Mouse (Mus musculus) cerebellum, adult (tissue): ENCODE measurements around the gene Rps10.

ENCODE experiments used
- ATAC-seq: cut with Nextera tagmentation; 2 replicates; pipeline ENCODE4 v1.9.2; 2017; ENCODE audit warnings: mild to moderate bottlenecking, moderate library complexity, mixed read lengths; ENCODE audit not compliant: insufficient number of reproducible peaks, low FRiP score, low TSS enrichment

Gene Rps10

DNA sequence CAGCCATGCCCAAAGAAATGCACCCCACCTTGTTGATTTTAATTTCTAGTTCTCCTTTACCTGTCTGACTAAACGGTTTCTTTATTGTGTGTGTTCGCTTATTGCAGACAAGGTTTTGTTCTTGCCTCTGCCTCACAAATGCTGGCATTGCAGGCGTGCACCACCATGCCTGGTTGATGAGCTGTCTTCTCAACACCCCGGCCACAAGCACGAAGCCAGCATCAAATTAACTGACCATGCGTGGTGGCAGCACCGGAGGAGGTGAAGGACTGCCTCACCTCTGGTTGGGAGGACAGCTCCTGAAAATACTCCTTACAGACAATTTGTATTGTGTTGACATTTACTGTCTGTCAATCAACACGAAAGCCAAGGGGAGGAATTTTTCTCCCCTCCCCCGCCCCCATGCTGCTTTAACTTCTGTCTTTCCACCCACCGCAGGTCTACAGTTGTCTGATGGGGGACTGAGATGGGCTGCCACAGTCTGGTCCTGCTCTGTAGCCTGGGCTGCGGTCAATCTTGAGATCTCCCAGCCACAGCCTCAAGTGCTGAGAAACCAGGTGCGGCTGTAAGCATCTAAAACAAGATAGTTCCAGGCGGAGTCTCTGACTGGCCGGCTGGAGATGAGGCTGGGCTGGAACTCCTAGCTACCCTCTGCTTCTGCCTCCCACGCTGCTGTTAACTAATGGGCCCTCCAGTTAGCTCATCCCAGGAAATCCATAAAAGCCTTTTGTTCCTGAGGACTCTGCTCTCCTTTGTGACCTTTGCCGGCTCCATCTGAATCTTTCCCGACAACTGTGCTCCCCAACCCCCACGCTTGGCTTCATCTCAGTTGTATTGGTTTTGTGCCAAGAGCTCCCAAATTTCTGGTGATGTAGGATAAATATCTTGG, at the start of gene Rps10:
Gene Rps10, minus strand, starts transcription at position 538 of the 889 bp plus-strand sequence.
- no peak for ATAC-seq

GRCm38 (mm10) chr17:27685550-27685913, 49.1 kb upstream of the Rps10 start:
- ATAC-seq, result no peak

GRCm38 (mm10) chr17:27684886-27685549, 48.5 kb upstream of the Rps10 start:
- ATAC-seq, result no peak

- no peak for ATAC-seq
These were observed 42.7 kb upstream of the Rps10 start for GRCm38 (mm10) chr17:27678924-27679813.

DNA sequence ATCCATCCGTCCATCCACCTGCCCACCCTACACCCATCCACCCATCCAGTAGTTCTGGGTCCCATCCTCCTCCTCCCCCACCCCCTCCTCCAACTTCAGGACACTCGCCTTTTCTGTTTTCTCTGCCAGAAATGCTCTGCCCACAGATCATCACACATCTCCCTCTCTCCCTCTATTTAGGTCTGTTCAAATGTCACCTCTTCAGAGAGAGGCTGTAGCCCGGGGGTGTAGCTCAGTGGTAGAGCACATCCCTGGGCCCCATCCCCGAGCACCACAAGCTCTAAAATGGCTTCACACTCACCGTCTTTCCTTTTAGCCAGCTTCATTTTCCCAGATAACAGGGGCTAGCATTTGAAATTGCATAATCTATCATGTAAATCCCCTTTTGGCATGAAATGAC, 41.3 kb upstream of the Rps10 start:
- no peak for ATAC-seq

DNA sequence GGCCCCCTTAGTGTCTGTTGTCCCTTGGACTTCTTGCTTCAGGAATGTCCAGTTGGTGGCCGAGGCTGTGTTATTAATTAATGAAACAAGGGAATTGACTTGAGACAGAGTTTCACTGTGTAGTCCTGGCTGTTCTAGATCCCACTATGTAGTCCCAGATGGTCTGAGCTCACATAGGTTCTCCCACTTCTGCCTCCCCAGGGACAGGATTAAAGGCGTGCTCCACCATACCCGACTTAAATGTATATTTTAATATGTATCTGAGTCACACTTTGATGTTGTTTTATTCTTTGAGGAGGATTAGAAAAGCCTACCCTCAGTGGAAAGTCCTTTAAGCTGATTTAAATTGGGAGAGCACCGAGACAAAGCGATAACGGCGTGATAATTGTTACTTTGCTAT, 39.8 kb upstream of the Rps10 start:
- no peak for ATAC-seq

DNA sequence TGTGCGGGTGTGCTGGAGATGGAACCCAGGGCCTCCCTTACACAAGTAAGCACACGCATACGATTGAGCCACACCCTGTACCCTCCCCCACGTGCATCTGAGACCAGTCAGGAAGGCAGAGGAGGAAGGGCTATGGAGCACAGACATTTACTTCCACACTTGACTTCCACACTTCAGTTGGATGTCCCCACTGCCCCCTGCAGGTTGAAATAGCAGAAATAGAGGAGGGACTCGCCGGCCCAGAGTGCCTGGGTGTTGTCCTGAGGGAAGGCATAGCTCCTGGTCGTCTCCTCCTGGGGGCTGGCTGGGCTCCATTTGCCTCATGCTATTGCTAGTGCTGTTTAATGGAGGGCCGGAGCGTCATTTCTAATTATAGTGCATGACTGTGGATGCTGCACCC, 39.0 kb upstream of the Rps10 start:
- ATAC-seq, result no peak

DNA sequence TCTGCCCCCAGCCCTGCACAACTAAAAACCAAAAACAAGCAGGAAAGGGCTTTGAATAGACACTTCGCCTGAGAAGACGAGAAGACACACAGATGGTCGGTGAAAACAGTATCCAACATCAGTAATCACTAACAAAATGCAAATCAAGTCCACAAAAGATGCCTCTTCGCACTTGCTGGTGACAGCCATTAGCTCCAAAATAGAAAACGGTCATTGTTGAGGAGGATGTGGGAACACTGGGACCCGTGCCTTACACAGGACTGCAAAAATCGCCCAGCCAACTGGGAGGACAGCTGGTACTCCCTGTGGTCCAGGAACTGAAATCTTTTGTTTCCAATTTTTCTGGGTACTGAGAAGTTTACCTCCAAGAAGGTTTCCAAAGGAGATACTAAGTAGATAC, 37.5 kb upstream of the Rps10 start:
- ATAC-seq, result no peak

DNA sequence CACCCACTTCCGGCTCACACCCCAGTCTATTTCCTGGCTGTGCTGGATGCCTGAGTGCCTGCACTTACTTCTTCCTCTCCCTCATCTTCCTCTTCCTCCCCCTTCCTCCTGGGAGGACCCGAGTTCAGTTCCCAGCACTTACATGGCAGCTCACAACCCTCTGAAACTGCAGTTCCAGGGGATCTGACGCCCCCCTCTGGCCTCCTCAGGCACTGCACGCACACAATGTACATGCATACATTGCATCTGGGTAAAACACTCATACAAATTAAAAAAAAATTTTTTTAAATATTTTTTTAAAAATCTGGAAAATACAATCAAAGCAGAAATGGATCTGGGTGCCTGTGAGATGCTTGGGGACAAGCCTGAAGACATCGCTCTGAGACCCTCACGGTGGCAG, 35.3 kb upstream of the Rps10 start:
- ATAC-seq, result no peak

- ATAC-seq, result no peak
These were observed 22.3 kb upstream of the Rps10 start for GRCm38 (mm10) chr17:27658767-27659166.

GRCm38 (mm10) chr17:27657123-27657522, 20.7 kb upstream of the Rps10 start:
- ATAC-seq, result 0 out of 2 replicates have a peak, but pooled peaks have one; percentile 34

DNA sequence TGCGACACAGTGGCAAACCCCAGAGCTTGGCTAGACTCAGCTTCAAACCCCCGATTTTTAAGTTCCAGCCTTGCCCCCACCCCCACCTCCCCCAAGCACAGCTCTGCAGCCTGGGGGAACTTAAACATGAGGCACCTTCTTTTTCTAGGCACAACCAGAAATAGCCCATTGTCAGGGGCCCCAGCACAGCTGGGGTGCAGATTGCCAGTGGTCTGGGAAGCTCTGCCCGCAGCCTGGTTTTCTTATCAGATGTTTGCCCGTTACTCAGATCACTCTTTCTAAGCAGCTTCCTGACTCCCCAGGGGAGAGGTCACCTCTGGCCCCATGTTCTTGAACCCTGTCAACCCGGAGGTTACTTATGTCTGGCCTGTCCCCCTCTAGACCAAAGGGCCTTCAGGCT, 19.9 kb upstream of the Rps10 start:
- no peak for ATAC-seq

- ATAC-seq, result no peak
These were observed 19.5 kb upstream of the Rps10 start for GRCm38 (mm10) chr17:27656011-27656399.

DNA sequence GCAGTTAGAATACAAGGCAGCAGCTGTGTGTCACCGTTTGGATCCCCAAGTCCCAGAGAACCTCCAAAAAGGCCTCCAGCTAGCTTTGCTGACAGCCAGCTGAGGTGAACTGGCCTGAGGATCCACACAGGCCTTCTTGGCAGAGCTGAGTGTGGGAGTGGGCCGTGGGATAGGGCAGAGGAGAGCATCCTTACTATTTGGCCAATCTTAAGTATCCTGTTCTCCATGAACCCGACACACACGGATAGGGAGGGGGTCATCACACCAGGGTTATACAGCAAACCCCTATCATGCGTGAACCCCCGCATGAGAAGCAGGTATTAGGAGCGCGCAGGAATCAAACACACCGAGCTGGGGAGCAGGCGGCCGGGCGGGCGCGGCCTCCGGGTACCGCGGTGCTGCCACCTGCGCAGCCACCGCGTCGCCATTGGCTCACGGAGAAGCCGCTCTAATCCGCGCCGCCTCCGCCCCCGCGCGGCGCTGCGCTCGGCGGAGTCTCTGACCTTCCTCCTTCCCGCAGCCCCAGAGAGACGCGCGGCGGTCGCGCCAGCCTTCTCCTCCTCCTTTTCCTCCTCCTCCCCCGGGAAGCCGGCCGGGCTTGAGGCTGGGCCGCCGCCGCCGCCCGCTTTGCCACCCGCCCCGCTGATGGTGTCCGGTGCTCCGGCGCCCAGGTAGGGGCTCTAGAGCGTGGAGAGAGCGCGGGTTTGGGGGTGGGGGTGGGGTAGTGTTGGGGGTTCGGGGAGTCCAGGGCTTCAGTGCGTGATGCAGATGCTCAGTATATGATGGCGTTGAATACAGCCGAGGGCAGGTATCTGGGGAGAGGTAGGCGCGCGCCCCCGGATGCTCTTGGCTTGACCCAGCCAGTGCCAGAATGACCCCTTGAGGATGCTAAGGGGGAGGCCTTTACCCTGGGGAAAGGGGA, 18.9 kb upstream of the Rps10 start, which contains the start of gene Pacsin1:
Gene Pacsin1, plus strand, starts transcription at position 421 of the 922 bp plus-strand sequence.
- peak; percentile 76; the same call in 1 of the 2 replicates for ATAC-seq

GRCm38 (mm10) chr17:27653253-27653959, 16.9 kb upstream of the Rps10 start:
- no peak for ATAC-seq

GRCm38 (mm10) chr17:27652046-27652790, 15.7 kb upstream of the Rps10 start:
- ATAC-seq, result no peak

DNA sequence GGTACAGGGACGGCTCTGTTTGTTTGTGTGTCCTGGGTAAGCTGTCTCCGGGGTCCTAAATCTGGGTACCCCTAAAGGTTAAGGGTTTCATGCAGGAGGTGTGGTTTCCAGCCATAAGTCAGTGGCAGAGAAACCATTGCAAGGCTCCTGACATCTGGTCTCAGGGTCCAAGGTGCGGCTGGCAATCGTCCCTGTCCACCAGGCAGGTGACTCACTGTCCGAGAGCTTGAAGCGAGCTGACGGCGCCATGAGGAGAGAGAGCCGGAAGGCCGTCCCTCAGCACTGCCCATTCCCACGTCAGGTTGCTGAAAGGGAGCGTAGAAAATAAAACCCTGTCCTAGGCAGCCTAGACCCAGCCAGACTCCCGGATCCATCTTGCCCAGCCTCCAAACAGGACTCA, 14.1 kb upstream of the Rps10 start:
- ATAC-seq, result no peak

DNA sequence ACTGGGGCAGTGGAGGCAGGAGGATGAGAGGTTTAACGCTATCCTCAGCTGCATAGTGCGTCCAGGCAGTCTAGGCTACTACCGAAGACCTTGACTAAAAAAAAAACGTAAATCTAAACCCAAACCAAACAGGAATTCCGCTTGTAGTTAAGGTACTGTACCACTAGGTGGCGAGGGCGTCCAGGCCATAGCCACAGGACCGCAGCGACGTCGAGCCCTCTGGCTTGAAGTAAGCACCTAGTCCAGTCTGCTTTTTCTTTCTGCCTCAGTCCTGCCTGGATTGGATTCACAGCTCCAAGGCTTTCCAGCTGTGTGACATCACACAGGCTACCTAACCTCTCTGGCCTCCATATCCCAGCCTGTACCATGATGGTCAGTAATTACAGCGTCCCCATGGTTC, 13.7 kb upstream of the Rps10 start:
- peak; percentile 54; the same call in 1 of the 2 replicates for ATAC-seq
